Mouse (Mus musculus) liver, embryonic 14.5 days (tissue): ENCODE results near the gene Pdpr.

Experiments
- CTCF ChIP-seq: IDR thresholded peaks from 2 replicates; pipeline ENCODE4 v1.5.1; 2016; ENCODE audit warnings: antibody characterized with exemption, low read depth, control low read depth
- EP300 ChIP-seq: IDR thresholded peaks from 2 replicates; pipeline ENCODE4 v1.6.1; 2016; ENCODE audit warnings: antibody characterized with exemption, low read depth

GRCm38 (mm10) chr8:111142521-111142920 is 48.1 kb downstream of the Pdpr start:
- no peak for TF ChIP-seq CTCF
- TF ChIP-seq EP300 = no peak
